Mouse (Mus musculus): ENCODE results near the gene Lrrc10.
"Not testable (repeated sequence)": the region's sequence is repeated elsewhere in the genome, so short reads cannot be mapped to it uniquely, and the experiment has no call there.

Lrrc10 gene

DNA sequence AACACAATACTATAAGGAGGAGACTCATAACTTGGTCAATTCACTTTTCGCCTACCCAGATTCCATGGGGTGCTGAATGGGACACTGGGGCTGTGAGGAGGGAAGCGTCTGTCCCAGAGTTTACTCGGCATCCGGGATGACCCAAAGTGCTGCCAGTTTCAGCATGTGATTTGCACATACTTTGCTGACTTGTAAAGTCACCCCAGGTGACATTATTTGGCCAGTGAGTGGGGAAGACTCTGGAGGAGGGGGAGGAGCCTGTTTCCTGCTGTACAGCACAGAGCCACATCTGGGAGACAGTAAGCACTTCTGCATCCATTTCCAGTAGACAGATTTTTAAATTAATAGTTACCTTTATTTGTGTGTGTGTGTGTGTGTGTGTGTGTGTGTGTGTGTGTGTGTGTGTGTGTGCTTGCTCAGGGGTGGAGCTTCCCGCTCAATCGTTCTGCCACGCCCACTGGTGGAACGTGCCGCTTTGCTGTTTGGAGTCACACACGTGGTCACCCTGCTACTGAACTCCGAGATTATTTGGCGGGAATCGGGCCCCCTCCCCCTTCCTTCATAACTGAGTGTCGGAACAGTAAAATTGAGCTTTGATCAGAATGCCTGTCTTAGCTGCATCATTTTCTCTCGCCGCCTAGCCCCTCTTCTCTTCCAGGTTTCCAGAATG, 1.5 kb upstream of the Lrrc10 start:
- DNase-seq (ENCODE audit: low spot score), result not testable (repeated sequence)

DNA sequence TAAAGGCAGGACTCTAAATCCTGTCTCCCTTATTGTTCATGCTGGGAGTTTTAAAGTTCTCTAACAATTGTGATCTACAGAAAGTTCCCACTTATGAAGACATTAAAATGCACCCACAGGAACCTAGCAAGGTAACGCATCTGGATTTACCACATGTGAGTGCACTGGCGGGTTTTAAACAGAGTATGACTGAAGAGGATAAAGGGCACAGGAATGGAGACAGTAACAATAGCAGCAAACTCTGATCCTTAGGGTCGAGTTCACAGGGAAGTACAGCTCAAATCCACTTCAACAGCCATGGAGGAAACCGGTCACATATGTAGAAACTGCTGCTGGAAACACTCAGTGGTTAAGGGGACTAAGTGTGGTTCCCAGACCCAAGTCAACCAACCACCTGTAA, 4.1 kb downstream of the Lrrc10 start:
- no peak for DNase-seq (ENCODE audit: low spot score)

DNA sequence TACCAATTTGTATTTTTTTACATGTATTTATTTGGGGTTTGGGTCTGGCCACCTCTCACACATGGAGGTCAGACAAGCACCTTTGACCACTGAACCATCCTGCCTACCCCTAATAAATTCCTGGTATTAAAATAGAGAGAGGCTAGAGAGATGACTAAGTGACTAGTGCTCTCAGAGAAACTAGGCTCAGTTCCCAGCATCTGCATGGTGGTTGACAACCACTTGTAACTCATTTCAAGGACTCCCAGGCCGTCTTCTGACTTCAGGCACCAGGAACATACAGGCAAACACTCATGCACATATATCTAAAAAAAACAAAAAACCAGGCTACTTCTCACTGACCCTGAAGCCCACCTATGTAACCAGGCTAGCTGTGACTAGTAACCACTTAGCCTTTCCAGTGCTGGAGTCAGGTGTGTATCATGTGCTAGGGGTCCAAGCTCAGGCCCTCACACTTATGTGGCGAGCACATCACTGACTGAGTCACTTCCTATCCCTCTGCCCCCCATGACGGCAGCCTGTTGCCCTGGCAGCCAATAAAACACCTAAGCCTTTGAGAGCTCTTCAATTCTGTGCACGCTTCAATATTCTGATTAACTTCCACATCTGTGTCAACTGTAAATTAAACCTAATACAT, 4.9 kb downstream of the Lrrc10 start:
- no peak for DNase-seq (ENCODE audit: low spot score)

DNA sequence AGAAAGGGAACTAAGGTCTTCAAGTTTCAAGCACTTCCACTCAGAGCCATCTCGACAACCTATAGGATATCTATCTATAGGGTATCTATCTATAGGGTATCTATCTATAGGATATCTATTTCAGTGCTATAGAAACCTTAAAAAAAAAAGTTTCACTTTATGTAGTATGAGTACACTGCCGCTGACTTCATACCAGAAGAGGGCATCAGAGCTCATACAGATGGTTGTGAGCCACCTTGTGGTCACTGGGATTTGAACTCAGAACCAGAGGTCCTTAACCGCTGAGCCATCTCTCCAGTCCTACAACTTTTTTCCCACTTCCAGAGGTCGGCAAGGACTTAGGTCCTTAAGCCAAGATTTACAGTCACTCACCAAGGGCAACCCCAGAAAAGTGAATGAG, 10.5 kb downstream of the Lrrc10 start:
- DNase-seq (ENCODE audit: low spot score), result no peak

DNA sequence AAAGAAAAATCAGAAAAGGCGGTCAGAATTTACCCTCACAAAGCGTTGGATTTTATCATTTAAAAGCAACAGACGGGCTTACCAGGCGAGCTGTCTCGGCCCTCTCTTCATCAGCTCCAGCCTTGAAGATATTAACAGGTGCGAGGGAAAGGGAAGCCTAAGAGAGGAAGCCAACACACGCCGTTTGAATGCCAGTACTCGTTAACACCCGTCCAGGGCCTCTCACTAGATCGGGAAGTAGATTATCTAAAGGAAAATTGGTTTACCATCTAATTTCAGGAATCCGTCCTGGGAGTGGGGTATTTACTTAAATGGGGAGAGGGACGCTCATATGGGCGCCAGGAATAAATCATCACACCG, 17.7 kb downstream of the Lrrc10 start:
- no peak for DNase-seq (ENCODE audit: low spot score)

DNA sequence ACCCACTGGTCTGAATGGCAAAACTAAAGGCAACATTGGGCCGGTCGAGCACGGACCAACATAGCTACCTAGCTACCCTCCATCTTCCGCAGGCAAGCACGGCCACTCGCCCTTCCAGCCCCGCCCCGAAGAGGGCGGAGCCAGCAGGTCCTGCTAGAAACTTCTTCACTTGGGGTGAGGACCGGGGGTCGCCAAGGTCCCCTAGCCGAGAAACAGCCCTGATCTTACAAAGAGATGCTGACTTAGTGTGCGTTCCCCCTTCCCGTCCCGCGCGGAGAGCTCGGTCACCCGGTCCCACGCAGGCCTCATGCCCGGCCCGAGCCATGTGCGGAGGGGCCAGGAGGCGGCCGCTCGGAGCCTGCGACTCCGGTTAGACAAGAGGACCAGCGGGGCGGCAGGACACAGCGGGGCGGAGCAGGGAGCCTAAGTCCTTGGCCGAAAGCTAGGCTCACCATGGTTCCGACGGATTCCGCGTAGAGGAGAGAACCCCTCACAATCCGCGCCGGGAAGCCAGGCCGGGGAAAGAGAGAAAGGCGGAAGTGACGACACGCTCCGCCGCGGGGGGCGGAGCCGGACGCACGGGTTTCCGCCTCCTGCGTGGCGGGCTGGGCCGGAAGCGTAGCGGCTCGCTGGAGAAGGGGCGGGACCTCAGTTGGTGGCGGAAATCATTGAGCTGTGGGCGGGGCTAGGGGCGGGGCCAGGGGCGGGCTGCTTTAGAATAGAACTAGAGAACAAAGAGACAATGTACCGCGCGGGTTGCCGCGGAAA, 18.3 kb downstream of the Lrrc10 start, which contains the start of gene Cct2:
TSS of gene Cct2 (minus strand) at position 561 of the 768 bp plus-strand sequence.
- DNase-seq (ENCODE audit: low spot score), result peak; percentile 93

DNA sequence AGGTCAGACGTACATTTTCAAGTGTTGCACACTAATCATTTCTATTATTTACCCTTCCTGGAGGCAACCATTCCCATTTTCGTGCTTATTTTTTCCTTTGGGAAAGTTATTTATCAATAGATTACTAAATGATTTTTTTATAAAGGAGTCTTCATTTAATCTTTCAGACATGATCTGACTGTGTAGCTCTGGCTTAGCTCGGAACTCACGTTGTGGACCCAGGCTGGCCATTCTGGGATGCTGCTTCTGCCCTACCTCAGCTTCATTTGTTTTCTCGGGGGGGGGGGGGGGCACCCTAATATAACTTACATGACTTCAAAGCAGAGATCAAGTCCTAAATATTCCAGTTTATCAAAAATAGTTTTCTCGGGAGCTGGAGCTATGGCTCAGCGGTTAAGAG, 18.9 kb downstream of the Lrrc10 start:
- DNase-seq (ENCODE audit: low spot score), result no peak

DNA sequence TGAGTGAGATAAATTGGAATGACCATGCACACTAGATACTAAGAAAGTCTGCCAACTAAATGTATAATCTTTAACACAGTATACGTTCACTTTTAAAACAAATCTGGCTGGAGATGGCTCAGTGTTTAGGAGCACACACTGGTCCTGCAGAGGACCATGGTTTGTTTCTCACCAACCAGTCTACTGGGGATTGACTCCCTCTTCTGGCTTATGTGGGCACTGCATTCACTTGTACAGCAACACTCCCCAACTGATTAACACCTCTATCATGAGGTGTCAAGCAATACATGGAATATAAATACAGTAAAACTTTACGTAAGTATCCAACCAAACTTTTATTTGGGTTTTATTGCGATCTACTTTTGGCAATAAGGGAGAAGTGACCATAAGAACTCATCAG, 24.0 kb downstream of the Lrrc10 start:
- no peak for DNase-seq (ENCODE audit: low spot score)

DNA sequence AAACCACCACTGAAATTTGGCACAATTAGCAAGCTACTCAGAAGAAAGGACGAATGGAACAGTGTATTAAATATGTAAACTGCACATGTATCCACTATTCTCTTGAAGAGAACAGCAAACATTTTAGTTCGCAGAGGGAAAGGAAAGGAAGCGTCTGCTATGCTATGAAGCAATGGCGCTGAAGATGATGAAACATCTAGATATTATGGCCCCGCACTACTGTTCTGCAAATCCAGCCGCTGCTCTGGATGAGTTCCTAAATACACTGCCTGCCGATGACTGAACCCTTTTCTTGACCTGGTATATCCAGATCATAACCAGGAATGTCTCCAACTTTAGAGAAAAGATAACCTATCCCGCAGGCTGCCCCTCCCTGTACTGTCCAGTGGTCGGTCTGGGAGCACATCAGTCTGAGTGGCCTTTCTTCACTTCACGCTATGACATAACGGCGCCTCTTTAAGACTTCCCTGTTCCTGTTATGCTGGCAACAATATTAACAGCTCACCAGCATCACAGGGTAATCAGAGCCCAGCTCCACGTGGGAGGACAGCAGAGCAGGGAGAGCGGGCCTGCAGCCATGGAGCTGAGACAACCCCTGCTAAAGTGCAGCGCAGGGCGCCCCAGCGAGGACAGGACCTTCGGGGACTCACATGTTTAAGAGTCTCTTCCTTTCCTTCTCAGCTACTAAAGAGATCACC, 27.2 kb downstream of the Lrrc10 start:
- DNase-seq (ENCODE audit: low spot score), result no peak

DNA sequence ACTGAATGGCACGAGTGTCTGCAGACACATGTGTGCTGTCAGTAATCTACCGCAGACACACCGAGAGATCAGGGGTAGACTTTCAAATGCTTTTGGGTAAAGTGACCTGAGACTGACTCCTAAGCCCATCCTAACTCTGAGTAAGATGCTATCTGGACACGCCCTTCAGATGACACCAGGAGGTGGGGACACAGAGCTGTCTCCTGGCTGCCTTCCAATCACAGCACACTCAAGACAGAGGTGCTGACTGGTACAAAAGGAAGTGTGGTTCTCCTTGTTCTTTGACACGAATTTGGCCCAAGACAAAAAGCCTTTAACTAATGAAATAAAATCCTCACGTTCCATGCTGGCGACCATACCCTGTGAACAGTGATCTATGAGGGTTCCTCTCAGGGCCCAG, 28.0 kb downstream of the Lrrc10 start:
- DNase-seq (ENCODE audit: low spot score), result no peak

DNA sequence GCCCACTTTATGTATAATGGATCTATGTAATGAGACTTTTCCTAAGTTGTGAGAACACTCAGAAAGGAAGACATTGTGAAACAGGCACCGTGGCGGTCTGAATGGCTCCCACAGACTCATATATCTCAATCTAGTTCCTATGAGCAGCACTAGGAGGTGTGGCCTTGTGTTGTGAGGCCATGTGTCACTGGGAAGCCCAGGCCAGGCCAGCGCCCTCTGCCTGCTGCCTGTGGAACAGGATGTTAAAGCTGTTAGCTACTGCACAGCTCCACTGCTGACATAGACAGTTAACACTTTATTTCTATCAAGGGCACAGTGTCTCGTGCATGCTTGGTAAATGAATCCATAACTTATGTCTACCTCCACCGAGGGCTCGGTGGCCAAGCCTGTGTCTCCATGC, 33.1 kb downstream of the Lrrc10 start:
- DNase-seq (ENCODE audit: low spot score), result no peak

DNA sequence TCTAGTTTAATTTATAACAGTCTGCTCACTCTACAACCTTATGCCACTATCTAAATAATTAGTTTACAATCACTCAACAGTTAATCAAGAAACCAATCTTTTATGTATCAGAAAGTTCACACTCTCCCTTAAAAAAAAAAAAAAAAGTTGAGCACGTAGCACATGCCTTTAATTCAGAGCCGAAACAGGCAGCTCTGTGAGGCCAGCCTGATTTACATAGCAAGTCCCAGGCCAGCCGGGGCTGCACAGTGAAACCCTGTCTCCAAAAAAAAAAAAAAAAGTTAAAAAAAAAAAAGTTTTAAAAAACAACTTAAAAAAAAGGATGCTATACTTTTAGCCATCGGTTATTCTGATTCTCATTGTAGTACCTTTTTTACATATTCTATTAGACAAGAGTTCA, 36.2 kb downstream of the Lrrc10 start:
- no peak for DNase-seq (ENCODE audit: low spot score)

DNA sequence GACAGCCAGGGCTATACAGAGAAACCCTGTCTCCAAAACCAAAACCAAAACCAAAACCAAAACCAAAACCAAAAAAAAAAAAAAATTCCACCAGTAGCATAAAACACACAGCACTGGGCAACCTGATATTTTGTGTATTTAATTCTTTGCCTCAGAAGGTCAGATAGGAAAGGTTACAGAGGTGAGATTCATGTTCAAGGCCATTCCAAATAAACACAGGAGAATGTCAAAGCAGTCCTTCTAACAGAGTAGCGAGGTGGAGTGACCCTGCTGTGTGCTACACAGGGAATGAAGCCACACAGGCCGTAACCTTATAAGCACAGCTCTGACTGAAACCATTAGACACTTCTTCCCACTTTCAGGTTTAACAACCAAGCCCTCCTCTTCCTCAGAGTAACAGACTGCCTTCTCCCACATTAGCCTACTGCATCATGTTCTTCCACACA, 36.8 kb downstream of the Lrrc10 start:
- DNase-seq (ENCODE audit: low spot score), result no peak

DNA sequence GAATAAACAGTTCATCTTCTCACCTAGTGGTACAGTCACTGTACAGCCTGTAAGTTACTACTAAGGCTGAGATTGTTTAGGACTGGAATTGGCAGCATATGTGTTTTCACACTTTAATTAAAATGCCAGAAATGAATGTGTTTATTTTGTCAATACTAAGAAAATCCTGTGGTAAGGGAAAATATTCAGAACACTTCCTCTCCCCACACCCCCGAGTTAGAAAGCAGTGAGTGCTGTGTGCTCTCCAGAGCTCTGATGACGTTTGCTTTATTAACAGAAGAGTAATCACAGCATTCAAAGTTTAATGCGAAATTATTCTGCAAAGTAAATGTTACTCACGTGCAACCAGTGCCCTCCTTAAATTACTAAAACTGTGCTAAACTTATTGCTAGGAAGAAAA, 44.5 kb downstream of the Lrrc10 start:
- DNase-seq (ENCODE audit: low spot score), result no peak

DNA sequence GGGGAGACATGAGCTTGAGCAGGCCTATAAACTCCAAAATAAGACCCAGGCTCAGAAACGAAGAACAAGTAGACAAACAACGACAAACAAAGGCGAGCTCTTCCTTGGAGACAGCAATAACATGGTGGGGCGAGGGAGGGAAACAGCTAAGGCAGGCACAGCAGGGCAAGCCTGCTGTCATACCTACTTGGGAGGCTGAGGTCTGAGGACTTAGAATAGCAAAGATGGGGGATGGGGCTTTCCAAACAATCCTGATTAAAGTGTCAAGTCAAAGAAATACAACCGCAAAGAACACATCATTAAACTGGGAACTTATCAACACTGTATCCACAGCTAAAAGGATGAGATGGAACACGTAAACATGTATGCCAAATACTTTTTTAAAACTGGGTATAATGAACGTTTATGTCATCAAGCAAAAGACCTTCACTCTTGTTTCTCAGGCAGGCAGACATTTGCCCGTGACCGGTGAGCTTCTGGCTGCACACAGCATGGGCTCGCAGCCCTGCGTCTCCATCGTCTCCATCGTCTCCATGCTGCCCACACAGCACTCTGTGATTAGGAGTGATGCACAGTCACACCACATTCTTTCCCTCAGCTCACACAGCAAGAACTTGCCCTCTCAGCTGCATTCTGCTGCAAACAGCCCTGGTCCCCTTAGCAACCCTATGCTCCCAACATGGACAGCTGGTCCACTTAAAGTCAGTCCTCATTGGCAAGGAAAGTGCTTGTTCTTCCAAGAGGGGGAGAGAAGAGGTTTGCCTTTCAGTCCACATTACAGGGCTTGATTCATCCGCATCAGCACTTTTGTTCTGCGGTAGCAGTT, 49.6 kb downstream of the Lrrc10 start:
- peak; percentile 42 for DNase-seq (ENCODE audit: low spot score)

DNA sequence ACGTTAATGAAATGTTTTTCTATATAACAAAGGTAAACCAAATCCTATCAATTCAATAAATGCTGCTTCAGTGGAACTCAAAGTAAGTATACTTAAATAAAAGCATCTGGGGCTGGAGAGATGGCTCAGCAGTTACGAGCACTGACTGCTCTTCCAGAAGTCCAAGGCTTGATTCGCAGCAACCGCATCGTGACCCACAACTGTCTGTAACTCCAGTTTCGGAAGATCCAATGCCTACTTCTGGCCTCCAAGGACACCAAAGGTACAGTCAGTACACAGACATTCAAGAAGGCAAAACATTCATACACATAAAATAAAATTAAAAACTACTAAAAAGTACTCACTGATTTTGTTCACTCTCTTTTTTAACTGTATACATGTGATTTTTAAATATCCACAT, 51.0 kb downstream of the Lrrc10 start:
- no peak for DNase-seq (ENCODE audit: low spot score)
